Mouse (Mus musculus) left cerebral cortex, postnatal 25 days (tissue): ENCODE data around the gene Mrpl47. TPM values are rescaled to one million over a fixed set of nuclear protein-coding genes. Genes with fewer than 3 reads are reported as not detected.
A peak's percentile ranks its signal among the peaks of the same experiment; 100 is the strongest.
"Not testable (repeated sequence)": the region's sequence is repeated elsewhere in the genome, so short reads cannot be mapped to it uniquely, and the experiment has no call there.

Experiments
- DNase-seq, 2 experiments: peaks; one replicate each; pipeline ENCODE4 v3.0.0; 2022; ENCODE audit warnings: low spot score in 2 of 2, mixed read lengths in 1 of 2
- intact Hi-C: fragments of 180-260 bp; cut with DNase I; formaldehyde crosslinking; loops from one replicate; pipeline ENCODE4 v1.15.1; 2025
- total RNA-seq, 2 experiments: library from RNA; stranded (reverse); gene quantifications; 2 replicates each; pipeline ENCODE4 v1.2.3; 2021

Gene Mrpl47
- total RNA-seq, 2 experiments from 2014 or later: 22.1 to 22.8 TPM

DNA sequence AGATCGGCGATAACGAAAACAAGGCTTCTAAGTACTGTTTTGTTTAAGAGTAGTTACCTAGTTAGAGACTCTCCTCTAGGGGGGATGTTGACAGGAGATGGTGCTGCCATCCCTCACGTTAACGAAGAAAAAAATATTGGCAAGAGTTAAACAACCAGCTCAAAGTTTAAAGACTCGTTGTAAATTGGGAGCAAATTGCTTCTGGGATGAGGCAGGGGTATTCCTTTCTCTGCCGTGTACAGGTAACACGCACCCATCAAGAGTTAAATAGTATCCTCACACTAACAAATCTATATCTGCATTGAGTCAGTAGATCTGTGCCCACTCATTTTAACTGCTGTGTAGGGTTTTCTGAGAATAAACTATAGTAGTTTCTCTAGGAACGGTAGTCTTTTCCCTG, 28.0 kb downstream of the Mrpl47 start:
- DNase-seq: no peak
- intact Hi-C loops: no loop called here

GRCm38 (mm10) chr3:32708368-32709231, 28.8 kb downstream of the Mrpl47 start:
- intact Hi-C loops: loop anchor here (1.0 kb wide), 1 partner anchor 28 kb away; the partner anchor contains the start of gene Ndufb5
- peak; percentile 95 to 99 for DNase-seq

DNA sequence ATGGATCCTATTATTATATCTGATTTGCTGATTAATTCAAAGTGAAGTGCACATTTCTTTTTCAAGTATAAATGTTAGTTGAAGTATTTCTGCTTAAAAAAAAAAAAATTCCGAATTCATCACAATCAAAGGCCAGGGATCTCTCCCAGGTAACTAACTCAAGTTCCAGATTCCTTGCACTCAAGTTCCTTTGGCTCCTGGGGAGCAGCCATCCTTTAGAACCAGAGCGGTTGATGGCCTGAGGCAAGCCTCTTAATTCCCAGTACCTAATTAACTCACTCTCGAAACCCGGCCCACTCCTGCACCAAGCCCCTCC, 29.4 kb downstream of the Mrpl47 start:
- DNase-seq: no peak
- intact Hi-C loops: loop anchor here (1.0 kb wide), 1 partner anchor 28 kb away; the partner anchor contains the start of gene Ndufb5

GRCm38 (mm10) chr3:32705647-32706348, 31.6 kb downstream of the Mrpl47 start, which contains the start of gene Actl6a:
TSS of gene Actl6a (plus strand) at chr3:32706298.
- intact Hi-C loops, DNase-seq: not testable (repeated sequence)

GRCm38 (mm10) chr3:32704632-32705031, 32.8 kb downstream of the Mrpl47 start:
- DNase-seq, intact Hi-C loops: not testable (repeated sequence)

GRCm38 (mm10) chr3:32704021-32704420, 33.4 kb downstream of the Mrpl47 start:
- DNase-seq, intact Hi-C loops: not testable (repeated sequence)

DNA sequence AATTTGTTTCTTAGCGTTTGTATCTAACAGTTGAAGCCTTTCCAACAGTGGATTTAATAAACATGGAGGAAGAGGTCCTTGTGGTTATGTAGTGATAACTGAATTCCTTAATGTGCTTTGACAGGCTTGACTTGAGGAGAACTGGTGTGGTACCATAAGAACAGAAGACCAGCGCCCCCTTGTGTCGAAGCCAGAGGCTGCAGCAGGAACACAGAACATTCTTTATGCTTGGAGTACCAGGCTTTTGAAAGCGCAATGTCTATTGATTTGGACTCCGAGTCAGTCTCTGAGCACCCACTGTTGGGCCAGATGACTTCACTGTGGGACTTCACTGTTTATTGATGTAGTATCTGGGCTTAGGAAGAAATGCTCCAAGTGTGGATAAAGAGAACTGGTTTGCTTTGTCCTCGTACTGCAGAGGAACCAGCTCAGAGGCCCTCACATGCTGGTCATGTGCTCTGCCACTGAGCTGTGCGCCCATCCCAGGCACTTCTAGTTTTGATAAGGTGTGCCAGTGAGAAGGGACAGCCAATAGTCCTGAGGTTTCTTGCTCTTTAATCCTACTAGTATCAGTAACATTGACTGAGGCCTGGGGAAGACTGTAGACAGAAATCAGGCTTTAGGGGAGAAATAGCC, 39.1 kb downstream of the Mrpl47 start:
- DNase-seq: peak; percentile 95 to 98

DNA sequence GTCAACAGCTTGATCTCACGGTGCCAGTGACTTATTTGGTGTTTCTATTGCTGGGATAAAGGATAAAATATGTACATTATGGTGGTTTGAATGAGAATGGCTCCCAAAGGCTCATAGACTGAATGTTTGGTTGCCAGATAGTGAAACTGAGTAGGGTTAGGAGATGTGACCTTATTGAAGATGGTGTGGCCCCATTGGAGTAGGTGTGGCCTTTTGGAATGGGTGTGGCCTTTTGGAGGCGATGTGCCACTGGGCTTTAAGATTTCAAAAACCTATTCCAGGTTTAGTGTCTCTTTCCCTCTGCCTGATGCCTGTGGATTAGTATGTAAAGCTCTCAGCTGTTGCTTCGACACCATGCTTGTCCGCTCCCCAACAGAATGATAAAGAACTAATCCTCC, 41.8 kb downstream of the Mrpl47 start:
- no peak for DNase-seq
- intact Hi-C loops: loop anchor here (5.0 kb wide), 1 partner anchor 363 kb away; no protein-coding TSS in a partner anchor

More for the DNA sequence above, 39.1 kb downstream of the Mrpl47 start:
- intact Hi-C loops: loop anchor here (1.0 to 5.0 kb wide), 2 partner anchors 88 to 366 kb away; no protein-coding TSS in a partner anchor

DNA sequence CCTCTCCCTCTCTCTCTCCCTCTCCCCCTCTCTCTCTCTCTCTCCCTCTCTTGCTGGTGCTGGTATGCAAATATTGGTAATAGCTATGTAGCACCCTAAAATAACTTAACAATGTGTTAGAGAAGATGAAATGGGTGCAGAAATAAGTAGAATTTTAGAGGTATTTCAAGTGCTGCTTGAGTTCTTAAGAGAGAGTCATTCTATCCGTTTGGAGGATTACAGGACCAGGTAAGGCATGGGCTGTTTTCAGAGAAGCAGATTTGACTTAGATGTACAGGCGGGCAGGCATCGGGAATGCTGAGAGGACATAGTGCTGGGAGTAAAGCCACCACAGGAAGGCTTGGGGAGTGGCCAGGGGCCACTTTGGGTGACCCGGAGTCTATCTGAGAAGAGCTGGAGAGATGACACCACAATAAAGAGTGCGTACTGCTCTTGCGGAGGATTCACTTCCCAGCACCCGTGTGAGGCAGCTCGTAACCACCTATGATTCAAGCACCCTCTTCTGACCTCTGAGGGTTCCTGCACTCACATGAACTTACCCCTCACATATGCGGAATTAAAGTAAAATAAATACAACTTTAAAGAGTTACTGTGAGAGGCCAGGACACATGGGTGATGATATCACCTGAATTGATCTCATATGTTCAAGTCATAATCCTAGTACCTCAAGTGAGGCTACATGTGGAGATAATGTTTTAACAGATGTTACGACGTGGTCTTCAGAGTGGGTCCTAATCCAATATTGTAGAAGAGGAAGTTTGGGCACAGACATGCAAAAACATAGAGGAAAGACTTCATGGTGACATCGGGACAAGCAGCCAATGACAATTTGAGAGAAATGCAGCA, 42.4 kb downstream of the Mrpl47 start:
- no peak for DNase-seq
- intact Hi-C loops: loop anchor here (5.0 kb wide), 1 partner anchor 363 kb away; no protein-coding TSS in a partner anchor

GRCm38 (mm10) chr3:32694211-32694610, 43.2 kb downstream of the Mrpl47 start:
- intact Hi-C loops: no loop called here
- no peak for DNase-seq

GRCm38 (mm10) chr3:32691841-32692240, 45.6 kb downstream of the Mrpl47 start:
- intact Hi-C loops: no loop called here
- DNase-seq: no peak

GRCm38 (mm10) chr3:32690901-32691300, 46.5 kb downstream of the Mrpl47 start:
- intact Hi-C loops: no loop called here

DNA sequence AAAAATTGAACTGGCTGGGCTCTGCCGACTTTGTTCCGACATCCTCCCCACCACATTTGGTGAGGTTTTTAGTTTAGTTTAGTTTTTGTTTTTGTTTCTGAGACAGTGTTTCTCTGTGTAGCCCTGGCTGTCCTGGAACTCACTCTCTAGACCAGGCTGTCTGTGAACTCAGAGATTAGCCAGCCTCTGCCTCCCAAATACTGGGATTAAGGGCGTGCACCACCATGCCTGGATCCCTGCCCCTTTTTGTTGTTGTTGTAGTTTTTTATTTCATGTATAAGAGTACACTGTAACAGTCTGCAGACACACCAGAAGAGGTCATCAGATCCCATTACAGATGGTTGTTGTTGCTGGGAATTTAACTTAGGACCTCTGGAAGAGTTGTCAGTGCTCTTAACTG, 47.4 kb downstream of the Mrpl47 start:
- intact Hi-C loops: no loop called here
- DNase-seq: no peak

More at GRCm38 (mm10) chr3:32690901-32691300, 46.5 kb downstream of the Mrpl47 start:
- no peak for DNase-seq

- no peak for DNase-seq
- intact Hi-C loops: no loop called here
Observed at GRCm38 (mm10) chr3:32689567-32689999, 47.8 kb downstream of the Mrpl47 start.

GRCm38 (mm10) chr3:32687156-32687555, 50.2 kb downstream of the Mrpl47 start:
- intact Hi-C loops: no loop called here
- no peak for DNase-seq

GRCm38 (mm10) chr3:32686537-32686936, 50.9 kb downstream of the Mrpl47 start:
- DNase-seq: no peak
- intact Hi-C loops: no loop called here

- intact Hi-C loops: no loop called here
- DNase-seq: no peak
Observed at GRCm38 (mm10) chr3:32684631-32685030, 52.8 kb downstream of the Mrpl47 start.

- intact Hi-C loops: no loop called here
- DNase-seq: no peak
Observed at GRCm38 (mm10) chr3:32682910-32683531, 54.4 kb downstream of the Mrpl47 start.

DNA sequence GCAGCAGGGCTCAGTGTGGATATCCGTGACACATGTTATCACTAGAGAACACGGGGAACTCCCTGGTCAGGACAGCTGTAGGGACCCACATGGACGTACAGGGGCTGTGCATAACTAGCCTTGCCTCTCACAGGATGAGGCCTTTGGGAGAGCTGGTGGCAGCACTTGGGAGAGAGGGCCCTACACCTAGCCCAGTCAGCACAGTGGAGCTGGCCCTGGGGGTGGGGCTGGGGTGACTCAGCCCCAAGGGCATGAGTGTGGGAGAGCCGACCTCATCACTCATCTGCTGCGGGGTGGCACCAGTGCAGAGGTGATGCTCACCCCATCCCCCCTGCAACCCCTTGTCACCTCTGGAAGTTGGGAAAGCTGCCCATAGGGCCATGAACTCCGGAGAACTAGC, 61.0 kb downstream of the Mrpl47 start:
- no peak for DNase-seq

More for the DNA sequence above, 61.0 kb downstream of the Mrpl47 start:
- intact Hi-C loops: no loop called here
